Mouse (Mus musculus) retina, embryonic 14.5 days (tissue): ENCODE measurements at regions not wholly inside any gene's neighbourhood (a gene's known extent, or its start where the extent isn't known, plus 50 kb on each side); places are given as distances from the start of the nearest gene placed in this dataset.

Source experiments
- DNase-seq: peaks from one replicate; pipeline ENCODE4 v3.0.0-alpha.2; 2015; ENCODE audit warnings: low spot score

DNA sequence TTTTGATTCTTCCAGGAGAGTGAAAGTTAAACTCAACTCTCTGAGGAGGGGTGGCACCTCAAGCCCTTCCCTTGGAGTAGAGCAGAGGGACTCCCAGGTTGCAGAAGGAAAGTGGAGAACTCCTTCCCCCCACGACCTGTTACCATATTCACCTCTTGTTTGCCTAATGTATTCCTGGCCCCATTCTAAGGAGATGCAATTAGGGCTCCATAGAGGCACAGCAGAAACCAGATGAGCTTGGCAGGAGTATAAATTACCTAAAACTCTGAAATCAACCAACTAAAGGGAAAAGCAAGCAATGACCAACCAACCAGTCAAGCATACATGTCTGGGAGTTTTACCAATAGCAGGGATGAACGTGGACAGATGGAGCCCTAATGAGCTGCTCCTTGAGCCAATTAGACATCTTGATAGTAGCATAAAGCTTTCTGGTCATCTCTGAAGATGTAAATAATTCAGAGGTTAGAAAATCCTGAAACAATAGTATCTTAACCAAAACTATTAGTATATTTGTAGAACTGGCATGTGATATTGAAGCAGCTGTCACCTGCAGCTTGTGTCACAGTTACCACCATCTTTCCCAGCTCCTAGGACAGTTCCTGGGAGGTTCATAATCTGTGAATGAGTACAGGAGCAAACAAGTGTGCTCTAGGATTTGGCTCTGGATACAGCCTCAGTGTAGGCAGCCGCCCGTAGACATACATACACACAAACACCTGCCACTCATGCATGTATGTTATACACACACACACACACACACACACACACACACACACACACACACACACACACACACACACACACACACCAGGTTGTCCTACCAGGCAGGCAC, 145.7 kb upstream of the 4930535I16Rik start:
- DNase-seq = no peak

DNA sequence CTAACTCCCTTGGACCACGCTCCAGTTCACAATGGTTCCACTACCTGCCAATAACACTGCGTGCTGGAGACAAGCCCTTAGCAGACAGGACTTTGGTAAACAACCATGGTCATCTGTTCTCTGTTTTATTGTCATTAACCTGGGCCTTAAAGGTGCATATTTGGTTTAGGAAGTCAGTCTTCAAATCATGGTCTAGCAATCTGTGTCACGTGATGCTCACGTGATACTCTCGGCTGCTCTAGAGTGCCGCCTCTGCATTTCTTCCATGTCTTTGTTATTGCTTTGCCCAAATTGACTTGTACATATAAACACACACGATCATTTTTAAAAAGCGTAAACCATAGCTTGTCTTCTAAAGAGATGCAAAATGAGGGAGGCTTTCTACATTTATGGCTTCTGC, 139.8 kb upstream of the 4930535I16Rik start:
- no peak for DNase-seq

DNA sequence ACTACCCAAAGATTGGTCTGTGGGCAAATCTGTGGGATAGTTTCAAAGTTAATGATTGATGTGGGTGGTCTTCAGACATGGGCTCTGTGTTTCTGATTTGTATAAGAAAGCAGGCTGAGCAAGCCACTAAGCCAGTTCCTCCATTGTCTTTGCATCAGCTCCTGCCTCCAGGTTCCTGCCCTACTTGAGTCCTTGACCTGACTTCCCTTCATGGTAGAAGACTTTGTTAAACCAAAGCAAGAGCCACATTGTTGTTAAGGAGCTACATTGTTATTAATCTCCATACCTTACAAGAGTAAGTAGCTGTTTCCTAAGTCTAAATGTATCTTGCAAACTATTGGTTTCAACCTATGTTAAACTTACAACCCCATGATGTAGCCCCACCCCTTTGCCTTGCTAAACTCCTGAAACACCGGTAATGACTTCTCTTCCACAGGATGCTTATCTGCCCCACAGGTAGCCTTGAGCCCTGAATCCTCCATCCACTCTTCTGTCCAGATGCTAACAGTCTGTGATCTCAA, 136.5 kb upstream of the 4930535I16Rik start:
- no peak for DNase-seq

- no peak for DNase-seq
These were observed 135.7 kb upstream of the 4930535I16Rik start for GRCm38 (mm10) chr4:124053340-124054038.

DNA sequence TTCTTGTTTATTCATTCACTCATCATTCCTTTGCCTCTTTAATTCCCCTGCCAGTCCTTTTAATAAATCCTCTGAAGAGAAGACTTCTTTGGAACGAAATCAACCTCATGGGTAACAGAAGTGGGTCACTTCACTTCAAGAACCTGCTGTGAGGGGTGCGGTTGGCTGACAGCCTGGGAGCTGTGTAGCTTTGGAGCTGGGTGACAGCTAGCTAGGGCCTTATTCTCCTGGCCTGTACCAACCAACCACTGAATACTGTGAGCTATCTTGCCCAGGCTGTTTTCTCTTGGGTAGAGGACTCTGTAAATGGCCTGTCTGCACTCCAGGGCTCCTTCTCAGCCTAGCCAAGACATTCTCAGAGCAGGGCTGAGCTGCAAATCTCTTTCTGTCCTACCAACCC, 134.6 kb upstream of the 4930535I16Rik start:
- DNase-seq = no peak

DNA sequence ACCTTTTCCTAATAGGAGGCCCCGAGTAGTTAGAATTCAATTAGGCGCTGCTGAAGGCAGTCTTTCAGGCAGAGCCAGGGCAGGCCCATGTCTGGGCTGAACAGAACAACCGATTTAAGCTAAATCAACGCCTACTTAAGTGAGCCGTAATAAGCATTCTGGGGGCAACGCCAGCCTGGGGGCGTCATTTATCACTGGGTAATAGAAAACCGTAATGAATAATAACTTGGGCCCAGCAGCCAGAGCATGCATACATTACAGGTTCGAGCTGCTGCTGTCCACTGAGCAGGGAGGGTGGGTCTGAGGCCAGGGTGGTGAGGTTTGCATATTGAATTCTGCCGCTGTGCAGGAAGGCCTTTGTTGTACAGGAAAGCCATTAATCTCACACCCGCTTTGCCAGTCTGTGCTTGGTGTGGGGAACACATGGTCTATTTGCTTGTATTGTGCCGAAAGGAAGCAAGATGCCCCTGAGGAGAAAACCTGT, 130.6 kb upstream of the 4930535I16Rik start:
- peak; percentile 42 for DNase-seq

- DNase-seq = no peak
These were observed 130.1 kb upstream of the 4930535I16Rik start for GRCm38 (mm10) chr4:124047898-124048297.

GRCm38 (mm10) chr4:124036483-124036882, 118.7 kb upstream of the 4930535I16Rik start:
- DNase-seq = no peak

GRCm38 (mm10) chr4:124035657-124036061, 117.8 kb upstream of the 4930535I16Rik start:
- DNase-seq = peak; percentile 27

- DNase-seq = peak; percentile 15
These were observed 117.4 kb upstream of the 4930535I16Rik start for GRCm38 (mm10) chr4:124035192-124035591.

- DNase-seq = no peak
These were observed 110.2 kb upstream of the 4930535I16Rik start for GRCm38 (mm10) chr4:124028061-124028460.

DNA sequence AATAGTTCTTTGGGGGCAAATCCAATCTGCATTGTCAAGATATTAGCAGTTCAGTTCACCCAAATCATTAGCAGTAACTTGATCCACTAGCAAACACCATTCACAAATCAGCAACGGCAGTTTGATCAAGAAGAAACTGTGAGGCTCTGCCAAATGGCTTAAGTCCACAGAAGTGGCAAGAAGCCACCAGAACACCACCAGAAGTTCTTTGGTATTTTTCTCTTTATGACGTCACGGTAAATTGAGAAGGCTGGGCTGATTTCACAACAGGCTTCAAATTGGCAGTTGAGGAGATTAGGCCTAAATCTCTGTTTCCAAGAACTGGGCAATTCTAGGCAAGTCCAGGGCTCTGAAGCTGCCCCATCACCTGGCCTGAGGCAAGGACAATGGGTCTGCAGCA, 98.6 kb upstream of the 4930535I16Rik start:
- DNase-seq = no peak

- DNase-seq = no peak
These were observed 97.5 kb upstream of the 4930535I16Rik start for GRCm38 (mm10) chr4:124015323-124015722.

GRCm38 (mm10) chr4:124012406-124012805, 94.6 kb upstream of the 4930535I16Rik start:
- no peak for DNase-seq

- DNase-seq = no peak
These were observed 90.9 kb upstream of the 4930535I16Rik start for GRCm38 (mm10) chr4:124008725-124009124.

GRCm38 (mm10) chr4:124005626-124006315, 87.9 kb upstream of the 4930535I16Rik start:
- no peak for DNase-seq

DNA sequence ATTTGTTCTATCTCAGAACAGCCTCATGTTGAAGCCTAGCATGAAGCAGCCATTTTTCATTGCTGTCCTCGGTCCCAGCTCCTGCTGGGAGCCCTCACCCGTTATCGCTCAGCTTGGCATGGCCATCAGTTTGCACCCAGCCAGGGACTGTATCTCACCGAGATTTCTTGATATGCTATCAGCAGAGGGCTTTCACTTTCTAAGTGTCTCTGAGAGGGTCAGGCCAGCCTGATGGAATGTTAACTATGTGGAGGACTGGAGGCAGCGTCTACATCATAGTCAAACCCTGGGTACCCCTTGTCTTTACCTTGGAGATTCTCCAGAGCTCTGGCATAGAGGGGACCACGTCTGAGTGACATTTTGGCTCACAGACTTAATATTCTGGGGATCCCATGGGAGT, 84.9 kb upstream of the 4930535I16Rik start:
- no peak for DNase-seq

- no peak for DNase-seq
These were observed 84.3 kb upstream of the 4930535I16Rik start for GRCm38 (mm10) chr4:124002105-124002504.

DNA sequence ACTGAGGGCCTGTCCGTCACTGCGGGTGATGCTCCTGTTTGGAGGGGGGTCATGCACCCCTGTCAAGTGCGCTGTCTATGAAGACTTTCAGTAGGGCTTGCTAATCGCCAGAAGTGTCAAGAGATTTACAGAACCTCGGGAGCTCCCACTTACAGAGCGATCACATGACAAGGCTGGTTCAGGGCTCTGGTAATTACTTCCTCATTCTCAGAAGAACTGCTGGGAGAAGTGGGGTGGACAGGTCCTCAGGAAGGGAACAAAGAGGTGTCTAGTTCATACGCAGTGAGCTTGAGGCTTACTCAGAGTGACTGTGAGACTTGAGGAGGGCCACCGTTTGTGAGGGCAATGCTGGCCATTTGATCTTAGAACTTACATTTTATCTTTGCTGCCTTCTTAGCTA, 78.0 kb upstream of the 4930535I16Rik start:
- DNase-seq = peak; percentile 29

- DNase-seq = peak; percentile 29
These were observed 73.4 kb upstream of the 4930535I16Rik start for GRCm38 (mm10) chr4:123991223-123991622.

DNA sequence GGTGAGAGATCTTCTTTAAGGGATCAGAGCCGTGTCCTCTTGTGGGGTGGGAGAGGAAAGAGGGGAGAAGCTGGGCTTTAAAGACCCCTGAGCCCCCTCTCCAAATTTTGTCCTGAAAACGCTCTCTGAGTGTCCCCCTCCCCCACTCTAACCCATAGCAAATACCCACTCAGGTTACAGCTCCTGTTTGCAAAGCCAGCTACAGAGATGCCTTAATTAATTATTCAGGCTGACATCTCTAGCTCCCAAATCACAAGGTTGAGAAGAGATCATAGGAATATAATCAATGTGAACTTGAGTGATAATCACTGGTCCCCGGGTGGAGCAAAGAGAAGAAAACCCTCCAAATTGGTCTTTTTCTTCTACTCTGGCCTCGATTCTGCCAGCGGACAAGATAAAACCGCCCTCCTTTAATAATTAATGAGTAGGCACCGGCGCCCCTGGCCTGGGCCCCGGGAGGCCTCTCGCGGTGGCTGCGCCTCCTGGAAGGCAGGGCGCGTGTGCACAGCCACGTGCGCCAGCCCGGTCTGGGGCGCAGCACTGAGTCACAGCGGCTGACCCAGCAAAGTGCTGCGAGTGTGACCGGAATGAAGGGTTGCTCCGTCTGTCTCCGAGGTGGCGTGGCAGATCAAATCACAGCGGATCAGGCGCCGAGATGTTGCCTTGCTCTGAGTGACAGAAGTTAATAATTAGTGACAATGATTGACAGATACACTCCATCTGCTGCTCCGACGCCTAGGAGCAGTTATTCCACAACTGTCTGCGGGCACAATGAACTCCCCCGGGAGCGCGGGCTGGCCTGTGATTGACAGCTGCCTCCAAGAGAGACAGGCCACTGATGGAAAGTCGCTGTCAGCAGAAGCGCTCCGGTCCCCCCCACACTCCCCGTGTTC, 72.7 kb upstream of the 4930535I16Rik start:
- DNase-seq = peak; percentile 79
